Mouse (Mus musculus): Measurements from ENCODE around the gene Gm21783.
"Not testable (repeated sequence)": the region's sequence is repeated elsewhere in the genome, so short reads cannot be mapped to it uniquely, and the experiment has no call there.

Gm21783 gene

GRCm38 (mm10) chrY:44981163-44981562 is at the start of gene Gm21783:
TSS of gene Gm21783 (minus strand) at chrY:44981263.
- not testable (repeated sequence) for DNase-seq (ENCODE audit: low spot score in 2 of 2)

Data from frontal cortex, postnatal 25 days (tissue).